Mouse (Mus musculus): ENCODE data around the gene Pttg1.

Gene Pttg1

DNA sequence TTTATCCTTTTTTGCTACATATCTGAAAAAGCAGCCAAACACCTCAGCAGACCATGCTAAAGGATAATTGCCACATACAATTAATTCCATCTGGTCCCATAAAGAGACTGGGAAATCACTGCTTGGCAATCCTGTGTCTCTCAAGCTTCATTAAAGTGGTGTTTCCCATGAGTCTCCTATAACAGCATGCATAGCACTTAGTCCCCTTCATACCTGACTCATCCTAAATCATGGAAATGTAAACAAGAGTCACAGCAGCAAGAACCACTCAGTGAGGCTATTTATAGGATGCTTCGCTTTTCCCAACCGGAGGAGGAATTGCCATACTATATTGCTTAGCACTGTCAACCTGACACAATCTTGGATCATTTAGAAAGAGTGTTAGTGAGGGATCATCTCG, 52.7 kb downstream of the Pttg1 start:
- DNase-seq, result no peak

DNA sequence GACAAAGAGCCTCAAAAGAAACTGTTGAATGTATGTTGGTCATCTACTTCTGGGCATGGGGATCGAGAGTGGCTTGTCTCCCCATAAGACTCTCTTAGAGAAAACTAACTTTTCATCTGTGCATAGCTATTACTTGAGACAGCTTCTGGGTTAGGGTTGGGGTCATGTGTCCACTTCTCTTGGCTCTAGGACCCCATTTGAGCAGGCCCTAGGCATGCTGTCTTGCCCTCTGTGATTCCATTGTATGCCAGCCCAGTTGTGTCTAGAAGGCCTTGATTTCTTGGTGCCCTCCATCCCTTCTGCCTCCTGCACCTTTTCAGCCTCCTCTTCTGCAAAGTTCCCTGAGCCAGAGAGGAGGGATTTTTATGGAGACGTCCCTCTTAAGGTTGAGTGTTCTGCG, 54.2 kb downstream of the Pttg1 start:
- DNase-seq, result no peak
